Mouse (Mus musculus) layer of hippocampus, postnatal 10 days (tissue): ENCODE results near the gene Scamp3. TPM values are rescaled to one million over a fixed set of nuclear protein-coding genes. Genes with fewer than 3 reads are reported as not detected.

ENCODE experiments used
- DNase-seq, 2 experiments: peaks; one replicate each; pipeline ENCODE4 v3.0.0; 2021; ENCODE audit warnings: low spot score in 2 of 2
- total RNA-seq, 2 experiments: library from RNA; stranded (reverse); gene quantifications; 2 replicates each; pipeline ENCODE4 v1.2.3; 2021

Scamp3 gene
- total RNA-seq, 2 experiments from 2014 or later = 79.4 to 79.6 TPM

GRCm38 (mm10) chr3:89163123-89163522 lies 14.2 kb upstream of the Scamp3 start:
- DNase-seq = no peak

- DNase-seq = no peak
Observed at GRCm38 (mm10) chr3:89163643-89164245, 13.5 kb upstream of the Scamp3 start.

GRCm38 (mm10) chr3:89164506-89165267 lies 12.6 kb upstream of the Scamp3 start, which contains the start of gene Clk2:
Clk2 (plus strand) TSS chr3:89164795.
- peak; percentile 90 to 92 for DNase-seq

- no peak for DNase-seq
Observed at GRCm38 (mm10) chr3:89165268-89165870, 11.9 kb upstream of the Scamp3 start.

DNA sequence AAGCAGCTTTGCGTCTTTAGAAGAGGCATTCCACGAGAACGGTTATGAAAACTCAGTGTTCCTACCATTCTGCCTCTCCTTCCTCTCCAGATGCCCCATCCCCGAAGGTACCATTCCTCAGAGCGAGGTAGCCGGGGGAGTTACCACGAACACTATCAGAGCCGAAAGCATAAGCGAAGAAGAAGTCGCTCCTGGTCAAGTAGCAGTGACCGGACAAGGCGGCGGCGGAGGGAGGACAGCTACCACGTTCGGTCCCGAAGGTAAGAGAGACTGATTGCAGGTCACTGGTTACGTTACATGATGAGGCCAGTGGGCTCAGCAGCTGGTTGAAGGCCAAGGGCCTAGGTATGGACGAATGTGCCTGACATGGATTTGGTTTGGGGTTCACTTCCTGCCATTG lies 10.3 kb upstream of the Scamp3 start:
- DNase-seq = no peak

DNA sequence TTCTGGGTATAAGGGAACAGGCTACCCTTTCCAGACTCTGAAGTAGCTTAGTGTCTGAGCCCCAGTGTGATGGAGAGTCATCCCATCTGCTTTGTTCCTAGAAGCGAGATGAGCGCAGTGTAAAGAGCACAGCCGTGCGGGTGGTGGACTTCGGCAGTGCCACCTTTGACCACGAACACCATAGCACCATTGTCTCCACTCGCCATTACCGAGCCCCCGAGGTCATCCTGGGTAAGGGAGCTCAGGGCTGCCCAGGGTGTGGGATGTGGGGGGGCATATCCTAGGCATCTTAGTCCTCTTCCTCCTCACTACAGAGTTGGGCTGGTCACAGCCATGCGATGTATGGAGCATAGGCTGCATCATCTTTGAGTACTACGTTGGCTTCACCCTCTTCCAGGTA lies 2.4 kb upstream of the Scamp3 start:
- DNase-seq = no peak

- no peak for DNase-seq
Observed at GRCm38 (mm10) chr3:89175544-89175943, 1.7 kb upstream of the Scamp3 start.

DNA sequence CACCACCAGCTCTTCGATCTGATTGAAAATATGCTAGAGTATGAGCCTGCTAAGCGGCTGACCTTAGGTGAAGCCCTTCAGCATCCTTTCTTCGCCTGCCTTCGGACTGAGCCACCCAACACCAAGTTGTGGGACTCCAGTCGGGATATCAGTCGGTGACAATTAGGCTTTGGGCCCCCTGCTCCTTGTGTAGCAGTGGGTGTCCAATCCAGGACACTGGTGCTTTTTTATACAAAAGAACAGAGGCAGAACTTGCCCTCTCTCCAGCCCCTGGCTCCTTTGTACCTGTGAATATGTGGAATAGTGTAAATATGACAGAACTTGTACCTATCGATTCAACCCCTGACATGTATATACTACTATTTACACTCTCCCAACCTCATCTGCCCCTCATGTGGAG lies 852 bp upstream of the Scamp3 start:
- DNase-seq = no peak

DNA sequence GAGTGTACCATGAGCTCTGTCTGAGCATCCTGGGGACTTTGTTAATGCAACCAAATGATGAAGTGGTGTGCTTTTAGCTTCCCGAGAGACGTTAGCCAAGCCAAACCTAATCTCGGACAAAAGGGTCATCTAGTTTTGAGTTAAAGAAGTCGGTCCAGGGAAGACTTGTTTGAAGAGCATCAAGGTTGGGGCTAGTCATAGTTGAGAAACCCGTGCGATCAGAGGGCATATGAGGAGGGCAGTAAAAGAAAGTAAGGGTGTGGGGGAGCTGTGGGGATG lies 773 bp downstream of the Scamp3 start:
- no peak for DNase-seq

GRCm38 (mm10) chr3:89179056-89179455 lies 1.8 kb downstream of the Scamp3 start:
- DNase-seq = no peak

DNA sequence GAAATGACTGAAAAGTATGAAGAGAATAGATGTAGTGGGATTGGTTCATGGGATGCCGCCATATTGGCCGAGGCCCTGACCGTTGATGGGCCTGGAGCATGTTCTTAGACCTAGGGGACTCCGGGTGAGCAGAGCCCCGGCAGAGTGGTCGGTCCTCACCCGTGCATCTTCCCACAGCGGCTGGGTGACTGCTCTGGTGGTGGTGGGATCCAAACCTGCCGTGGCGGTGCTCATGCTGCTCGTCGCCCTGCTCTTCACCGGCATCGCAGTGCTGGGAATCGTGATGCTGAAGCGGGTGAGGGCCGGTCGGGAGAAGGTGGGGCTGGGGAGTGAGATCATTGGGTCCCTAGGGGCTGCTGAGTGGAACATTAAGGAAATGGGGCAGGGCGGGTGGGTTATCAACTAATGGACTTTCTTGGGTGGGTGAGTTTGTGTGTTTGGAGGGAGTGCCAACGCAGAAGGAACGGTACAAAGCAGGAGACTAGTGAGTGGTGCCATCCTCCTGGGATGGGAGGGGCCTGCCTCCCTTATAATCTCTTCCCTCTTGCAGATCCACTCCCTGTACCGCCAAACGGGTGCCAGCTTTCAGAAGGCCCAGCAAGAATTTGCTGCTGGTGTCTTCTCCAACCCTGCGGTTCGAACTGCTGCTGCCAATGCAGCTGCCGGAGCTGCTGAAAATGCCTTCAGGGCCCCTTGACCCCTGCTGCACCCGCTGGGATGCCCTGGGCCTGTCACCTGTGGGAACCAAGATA lies 4.7 kb downstream of the Scamp3 start:
- DNase-seq = no peak

DNA sequence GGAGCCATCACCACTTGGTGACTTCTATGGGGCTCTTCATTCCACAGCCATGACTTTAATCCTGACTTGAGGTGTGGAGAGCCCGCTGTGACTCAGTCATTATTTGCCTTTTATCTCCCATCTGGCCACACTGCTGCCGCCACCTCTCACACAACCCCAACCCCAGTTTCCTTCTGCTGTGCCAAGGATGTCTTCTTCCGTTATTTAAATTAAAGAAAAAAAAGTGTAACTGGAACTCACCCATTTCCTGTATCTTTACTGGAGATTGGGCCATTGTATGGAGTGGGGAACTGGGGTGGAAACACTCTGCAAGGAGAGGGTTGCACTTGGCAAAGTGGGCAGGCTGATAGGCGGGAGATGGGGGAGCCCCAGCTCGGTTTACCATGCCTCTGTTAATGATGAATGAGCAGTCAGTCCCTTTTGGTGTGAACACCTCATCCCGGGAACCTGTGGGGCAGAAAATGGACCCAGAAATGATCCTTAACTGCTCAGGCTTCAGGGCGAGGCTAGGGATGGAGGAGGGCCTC lies 5.3 kb downstream of the Scamp3 start:
- no peak for DNase-seq

DNA sequence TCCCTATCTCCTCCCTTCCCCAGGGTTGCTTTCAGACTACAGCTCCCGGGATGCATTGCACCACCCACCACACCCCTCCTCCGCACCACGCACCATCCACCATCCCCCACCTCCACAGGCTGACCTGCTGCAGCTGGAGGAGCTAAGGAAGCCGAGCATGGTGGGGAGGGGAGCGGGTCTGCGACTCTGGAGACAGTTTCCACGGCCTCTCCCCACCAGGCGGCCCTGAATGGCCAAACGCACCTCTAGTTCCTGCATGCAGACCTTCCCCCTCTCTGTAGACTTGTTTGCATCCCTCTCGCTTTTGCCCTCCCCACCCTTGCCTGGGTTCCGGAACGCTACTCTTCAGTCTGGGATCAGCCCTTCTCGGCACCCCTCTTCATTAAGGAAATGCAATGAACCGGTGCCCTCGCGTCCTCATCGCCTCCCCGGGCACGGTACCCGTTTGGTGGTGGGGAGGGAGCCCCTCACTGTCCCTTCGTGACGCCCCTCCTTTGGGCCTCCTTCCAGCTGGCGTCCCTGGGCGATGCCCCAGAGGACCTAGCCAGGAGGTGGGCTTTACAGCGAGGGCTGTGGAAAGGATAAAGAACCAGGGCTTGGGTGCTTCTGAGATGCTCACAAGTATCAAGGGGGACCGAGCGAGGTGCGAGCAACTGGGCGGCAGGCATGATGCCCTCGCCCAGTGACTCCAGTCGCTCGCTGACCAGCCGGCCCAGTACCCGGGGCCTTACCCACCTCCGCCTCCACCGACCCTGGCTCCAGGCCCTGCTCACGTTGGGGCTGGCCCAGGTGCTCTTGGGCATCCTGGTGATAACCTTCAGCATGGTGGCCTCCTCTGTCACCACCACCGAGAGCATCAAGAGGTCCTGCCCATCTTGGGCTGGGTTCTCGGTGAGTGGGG lies 6.0 kb downstream of the Scamp3 start, which contains the start of gene Fam189b:
Gene Fam189b, plus strand, starts transcription at position 86 of the 901 bp plus-strand sequence.
- peak; percentile 86 to 91 for DNase-seq

- peak; percentile 60 to 69 for DNase-seq
Observed at GRCm38 (mm10) chr3:89183959-89184315, 6.7 kb downstream of the Scamp3 start.

- no peak for DNase-seq
Observed at GRCm38 (mm10) chr3:89187197-89187596, 9.9 kb downstream of the Scamp3 start.

GRCm38 (mm10) chr3:89187690-89188477 lies 10.6 kb downstream of the Scamp3 start:
- DNase-seq = no peak

DNA sequence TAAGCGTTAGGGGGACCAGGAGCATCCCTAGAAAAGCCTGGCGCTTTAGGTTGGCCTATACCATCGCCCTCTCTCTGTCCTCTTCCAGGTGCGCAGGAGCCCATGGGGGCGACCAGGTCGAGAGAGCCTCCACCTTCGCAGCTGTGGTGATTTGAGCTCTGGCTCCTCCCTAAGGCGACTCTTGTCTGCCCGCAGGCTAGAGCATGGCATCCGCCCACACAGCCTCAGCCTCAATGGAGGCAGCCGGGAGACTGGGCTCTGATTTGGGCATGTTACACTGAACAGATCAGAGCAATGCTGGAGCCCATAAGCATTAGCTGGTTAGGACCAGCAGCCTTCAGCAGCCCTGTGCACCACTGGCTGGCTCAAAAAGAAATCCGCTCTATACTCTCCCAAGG lies 11.2 kb downstream of the Scamp3 start:
- no peak for DNase-seq

DNA sequence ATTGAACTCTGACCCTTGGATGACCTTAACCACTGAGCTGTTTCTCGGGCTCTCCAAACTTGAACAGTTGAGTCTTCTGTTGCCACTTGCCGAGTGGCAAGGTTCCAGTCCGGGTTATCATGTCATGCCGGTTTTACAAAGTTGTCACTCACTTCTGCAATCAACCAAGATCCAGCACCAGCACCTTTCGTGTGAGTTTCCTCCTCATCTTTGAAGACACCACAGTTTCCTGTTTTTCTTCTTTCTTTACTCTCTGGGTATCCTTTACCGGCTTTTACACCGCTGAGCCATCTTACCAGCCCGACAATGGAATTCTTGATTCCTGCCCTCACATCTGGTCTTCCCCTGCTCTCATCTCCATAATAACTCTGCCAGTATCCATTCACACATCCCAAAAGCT lies 13.2 kb downstream of the Scamp3 start:
- no peak for DNase-seq

GRCm38 (mm10) chr3:89193351-89193750 lies 16.1 kb downstream of the Scamp3 start:
- no peak for DNase-seq

- DNase-seq = no peak
Observed at GRCm38 (mm10) chr3:89193853-89194252, 16.6 kb downstream of the Scamp3 start.
